Mouse (Mus musculus): ENCODE results near the gene Dhrs3.

- TF ChIP-seq CTCF (conservative IDR thresholded peaks at IDR 0.05 in 1 of 2, IDR thresholded peaks at IDR 0.05 in 1 of 2; ENCODE audit: low read depth in 2 of 2, low read length in 2 of 2) (no peak), POLR2A (IDR thresholded peaks at IDR 0.05; ENCODE audit: low read depth, low read length) (no peak), ZNF384 (IDR thresholded peaks at IDR 0.05; ENCODE audit: low read depth, low read length) (no peak), MAX (IDR thresholded peaks at IDR 0.05; ENCODE audit: low read length) (no peak), UBTF (IDR thresholded peaks at IDR 0.05; ENCODE audit: low read depth, low read length) (no peak), CHD2 (IDR thresholded peaks at IDR 0.05; ENCODE audit: low read length) (no peak)
Observed at GRCm38 (mm10) chr4:144867926-144868325, 24.7 kb upstream of the Dhrs3 start.
